12 mouse cellular contexts compared by ENCODE assay signal in the genomic region with DNA sequence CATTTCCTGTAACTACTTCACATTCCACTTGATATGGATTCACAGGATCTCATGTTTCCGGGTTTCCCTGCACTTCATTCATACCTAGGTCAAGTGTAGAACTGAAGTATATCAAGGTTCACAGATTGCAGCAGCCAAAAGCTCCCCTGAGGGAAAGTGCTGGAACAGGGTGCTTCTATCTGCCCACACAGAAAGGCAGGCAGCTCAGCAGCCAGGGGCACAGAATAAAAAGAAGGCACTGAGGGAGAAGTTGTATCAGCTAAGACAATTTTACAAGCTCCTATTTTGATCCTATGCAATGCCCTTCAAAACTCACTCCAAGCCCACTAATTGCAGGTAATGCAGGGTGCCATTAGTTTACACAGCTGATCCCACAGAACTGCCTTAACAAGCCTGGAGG. TPM values are rescaled to one million over a fixed set of nuclear protein-coding genes. Genes with fewer than 3 reads are reported as not detected.
DNase-seq lines count a peak whose midpoint lies in the region; ATAC-seq lines count a peak whose summit lies in the region.
"Had no signal": no experiment of that assay in that cellular context is flagged by ENCODE, and none has a peak within 500 bp of the region (broad histone marks: within the 10 kb centered on the region; RNA-seq: fewer than 3 reads in every experiment).

No protein-coding gene starts in this region.

- no peaks in the 10 kb centered on the region for H3K9me3 ChIP-seq in hindbrain, embryonic 13.5 days
- H3K9me3 ChIP-seq in hindbrain, embryonic 16.5 days (ENCODE audit: control insufficient read depth, low read length), result no peaks in the 10 kb centered on the region
- H3K9me3 ChIP-seq in lung, embryonic 16.5 days (ENCODE audit: control insufficient read depth, low read length), result peaks cover 3% of the 10 kb centered on the region; the same call in 1 of the 2 replicates
- no peaks in the 10 kb centered on the region for H3K9me3 ChIP-seq in embryonic facial prominence, embryonic 12.5 days
- no peaks in the 10 kb centered on the region for H3K9me3 ChIP-seq in neural tube, embryonic 15.5 days (replicated peaks)
- H3K9me3 ChIP-seq: neural tube, embryonic 12.5 days had no signal

- no peak overlapping the region for H3K4me2 ChIP-seq in hindbrain, embryonic 13.5 days
- H3K4me2 ChIP-seq in hindbrain, embryonic 16.5 days (ENCODE audit: low read length), result no peak overlapping the region; the same call in 1 of the 2 replicates
- H3K4me2 ChIP-seq in lung, embryonic 16.5 days (ENCODE audit: low read depth, low read length), result peak overlapping the region; percentile 73
- peak overlapping the region; percentile 55; the same call in 1 of the 2 replicates for H3K4me2 ChIP-seq in embryonic facial prominence, embryonic 12.5 days (replicated peaks)
- H3K4me2 ChIP-seq in neural tube, embryonic 15.5 days, result peak overlapping the region; percentile 58
- H3K4me2 ChIP-seq: neural tube, embryonic 12.5 days had no signal

- no peaks in the 10 kb centered on the region for H3K36me3 ChIP-seq in hindbrain, embryonic 13.5 days
- no peaks in the 10 kb centered on the region for H3K36me3 ChIP-seq in hindbrain, embryonic 16.5 days (ENCODE audit: control insufficient read depth, insufficient read depth, low read length)
- H3K36me3 ChIP-seq in lung, embryonic 16.5 days (ENCODE audit: control insufficient read depth, insufficient read depth, low read length), result no peaks in the 10 kb centered on the region
- H3K36me3 ChIP-seq in embryonic facial prominence, embryonic 12.5 days, result no peaks in the 10 kb centered on the region
- H3K36me3 ChIP-seq in neural tube, embryonic 15.5 days, result no peaks in the 10 kb centered on the region
- H3K36me3 ChIP-seq: neural tube, embryonic 12.5 days had no signal

- no peak for DNase-seq in lung, adult 18-20 months
- DNase-seq: gastrocnemius, postnatal 36 days; kidney, adult 18-20 months; lung, postnatal 4 days; thymus, postnatal 25 days had no signal

- H3K27me3 ChIP-seq in hindbrain, embryonic 13.5 days, result no peaks in the 10 kb centered on the region
- H3K27me3 ChIP-seq in hindbrain, embryonic 16.5 days (replicated peaks; ENCODE audit: control insufficient read depth, insufficient read depth, low read length), result no peaks in the 10 kb centered on the region
- no peaks in the 10 kb centered on the region for H3K27me3 ChIP-seq in lung, embryonic 16.5 days (ENCODE audit: control insufficient read depth, insufficient read depth, low read depth, low read length)
- H3K27me3 ChIP-seq in embryonic facial prominence, embryonic 12.5 days, result no peaks in the 10 kb centered on the region
- no peaks in the 10 kb centered on the region for H3K27me3 ChIP-seq in neural tube, embryonic 15.5 days (replicated peaks)
- H3K27me3 ChIP-seq: neural tube, embryonic 12.5 days had no signal

- H3K4me3 ChIP-seq in hindbrain, embryonic 13.5 days, result no peak overlapping the region
- H3K4me3 ChIP-seq in hindbrain, embryonic 16.5 days (ENCODE audit: low read length), result no peak overlapping the region
- no peak overlapping the region for H3K4me3 ChIP-seq in lung, embryonic 16.5 days (ENCODE audit: low read length)
- H3K4me3 ChIP-seq in embryonic facial prominence, embryonic 12.5 days, result no peak overlapping the region
- H3K4me3 ChIP-seq in neural tube, embryonic 15.5 days (replicated peaks), result no peak overlapping the region
- H3K4me3 ChIP-seq: neural tube, embryonic 12.5 days had no signal

- H3K4me1 ChIP-seq in hindbrain, embryonic 13.5 days (replicated peaks), result peaks cover 11% of the 10 kb centered on the region
- peaks cover 12% of the 10 kb centered on the region for H3K4me1 ChIP-seq in hindbrain, embryonic 16.5 days (ENCODE audit: control insufficient read depth, insufficient read depth, low read depth, low read length)
- peaks cover 12% of the 10 kb centered on the region; the same call in 1 of the 2 replicates for H3K4me1 ChIP-seq in lung, embryonic 16.5 days (replicated peaks; ENCODE audit: control insufficient read depth, insufficient read depth, low read length)
- peaks cover 5% of the 10 kb centered on the region; the same call in 1 of the 2 replicates for H3K4me1 ChIP-seq in embryonic facial prominence, embryonic 12.5 days
- peaks cover 16% of the 10 kb centered on the region for H3K4me1 ChIP-seq in neural tube, embryonic 15.5 days
- H3K4me1 ChIP-seq: neural tube, embryonic 12.5 days had no signal

- 81% methylated on average over 1 of the region's 1 CpGs for WGBS in hindbrain, embryonic 13.5 days
- 80% methylated on average over 1 of the region's 1 CpGs for whole genome bisulfite sequencing in hindbrain, embryonic 16.5 days
- WGBS in lung, embryonic 16.5 days, result 24% methylated on average over 1 of the region's 1 CpGs
- WGBS in embryonic facial prominence, embryonic 12.5 days, result 46% methylated on average over 1 of the region's 1 CpGs
- WGBS in neural tube, embryonic 15.5 days, result 88% methylated on average over 1 of the region's 1 CpGs

- no peak overlapping the region for H3K27ac ChIP-seq in hindbrain, embryonic 13.5 days
- H3K27ac ChIP-seq in hindbrain, embryonic 16.5 days (ENCODE audit: low read depth, low read length), result no peak overlapping the region
- H3K27ac ChIP-seq in lung, embryonic 16.5 days (ENCODE audit: low read length), result no peak overlapping the region
- H3K27ac ChIP-seq in embryonic facial prominence, embryonic 12.5 days, result no peak overlapping the region
- H3K27ac ChIP-seq in neural tube, embryonic 15.5 days (replicated peaks), result no peak overlapping the region
- H3K27ac ChIP-seq: neural tube, embryonic 12.5 days had no signal

- peak overlapping the region; percentile 24; the same call in 1 of the 2 replicates for H3K9ac ChIP-seq in hindbrain, embryonic 13.5 days
- H3K9ac ChIP-seq in hindbrain, embryonic 16.5 days (ENCODE audit: low read depth, low read length), result no peak overlapping the region
- H3K9ac ChIP-seq in lung, embryonic 16.5 days (ENCODE audit: low read length), result no peak overlapping the region
- no peak overlapping the region for H3K9ac ChIP-seq in embryonic facial prominence, embryonic 12.5 days
- H3K9ac ChIP-seq in neural tube, embryonic 15.5 days (replicated peaks), result no peak overlapping the region
- H3K9ac ChIP-seq: neural tube, embryonic 12.5 days had no signal

- no peak for ATAC-seq in hindbrain, embryonic 13.5 days (ENCODE audit: low FRiP score)
- no peak for ATAC-seq in hindbrain, embryonic 16.5 days
- no peak for ATAC-seq in lung, embryonic 16.5 days (ENCODE audit: low read depth)
- ATAC-seq in embryonic facial prominence, embryonic 12.5 days (ENCODE audit: insufficient number of reproducible peaks, insufficient read depth, low FRiP score, low TSS enrichment), result no peak
- ATAC-seq in neural tube, embryonic 15.5 days (ENCODE audit: low FRiP score), result no peak
- no peak for ATAC-seq in erythroid progenitor cell, adult 5-6 weeks (replicated peaks; ENCODE audit: low FRiP score, poor library complexity, severe bottlenecking)

RNA-seq across cellular contexts. Expression of gene Fam3c, which starts 2.0 kb away (rescaled TPM):
- 50.5 and 54.5 TPM in 2 replicates for polyA plus RNA-seq in hindbrain, embryonic 13.5 days (2015; fragmentation: Nextera tagmentation; extraction: Ambion mirVana)
- 98.2 and 104 TPM in 2 replicates for polyA plus RNA-seq in hindbrain, embryonic 16.5 days (2015; fragmentation: Nextera tagmentation; extraction: Ambion mirVana)
- polyA plus RNA-seq in lung, embryonic 16.5 days (2015; fragmentation: Nextera tagmentation; extraction: Ambion mirVana), result 63.5 and 76.4 TPM in 2 replicates
- 45.4 and 49.3 TPM in 2 replicates for polyA plus RNA-seq in embryonic facial prominence, embryonic 12.5 days (2016; fragmentation: Nextera tagmentation; extraction: Ambion mirVana)
- 78.7 and 86.8 TPM in 2 replicates for polyA plus RNA-seq in neural tube, embryonic 15.5 days (2015; fragmentation: Nextera tagmentation; extraction: Ambion mirVana)
- total RNA-seq in erythroid progenitor cell, adult 5-6 weeks (2015; ENCODE audit: low replicate concordance), result 2.2 and 10.1 TPM in 2 replicates
- 9.2 and 13.1 TPM in 2 replicates for total RNA-seq in erythroid progenitor cell, adult 5-6 weeks (2017; ENCODE audit: low replicate concordance)

Comparison
In these comparisons a context has a peak if more than half of its experiments do, and no peak if none do; other contexts are left out.
1. H3K4me2 ChIP-seq: peak in lung, embryonic 16.5 days (single experiment), embryonic facial prominence, embryonic 12.5 days (single experiment) and neural tube, embryonic 15.5 days (single experiment); none in hindbrain, embryonic 13.5 days (single experiment) and hindbrain, embryonic 16.5 days (single experiment).